Mouse (Mus musculus) bone marrow, adult 2 months (tissue): ENCODE measurements at regions not wholly inside any gene's neighbourhood (a gene's known extent, or its start where the extent isn't known, plus 50 kb on each side); places are given as distances from the start of the nearest gene placed in this dataset.

Source experiments
- CTCF ChIP-seq: fragments of 200-500 bp; IDR thresholded peaks from 2 replicates; pipeline ENCODE4 v1.5.1; 2011; ENCODE audit warnings: low read length, control low read depth; ENCODE audit not compliant: control insufficient read depth, insufficient read depth
- POLR2A ChIP-seq: fragments of 200-500 bp; IDR thresholded peaks from 2 replicates; pipeline ENCODE4 v1.6.1; 2011; ENCODE audit warnings: low read depth, mild to moderate bottlenecking, control low read depth, low read length, borderline replicate concordance; ENCODE audit not compliant: control insufficient read depth

GRCm38 (mm10) chr1:73512836-73513235 is 497.1 kb upstream of the Tnp1 start:
- no peak for TF ChIP-seq POLR2A
- no peak for TF ChIP-seq CTCF
